Mouse (Mus musculus) gastrocnemius, adult 8-10 months (tissue): ENCODE data around the gene Lrrc2. TPM values are rescaled to one million over a fixed set of nuclear protein-coding genes. Genes with fewer than 3 reads are reported as not detected.
A peak's percentile ranks its signal among the peaks of the same experiment; 100 is the strongest.

Experiments
- DNase-seq, 2 experiments: peaks; one replicate each; pipeline ENCODE4 v3.0.0; 2022; ENCODE audit warnings: low spot score in 2 of 2
- total RNA-seq, 4 experiments: library from RNA; stranded (reverse); gene quantifications; 2 replicates each; pipeline ENCODE4 v1.2.4; 2022

Lrrc2 gene
- total RNA-seq, result 100 to 1,000 TPM in 1 of 4 experiments, 10 to 100 TPM in 3; 84.4 to 106 (median 97.6) TPM

DNA sequence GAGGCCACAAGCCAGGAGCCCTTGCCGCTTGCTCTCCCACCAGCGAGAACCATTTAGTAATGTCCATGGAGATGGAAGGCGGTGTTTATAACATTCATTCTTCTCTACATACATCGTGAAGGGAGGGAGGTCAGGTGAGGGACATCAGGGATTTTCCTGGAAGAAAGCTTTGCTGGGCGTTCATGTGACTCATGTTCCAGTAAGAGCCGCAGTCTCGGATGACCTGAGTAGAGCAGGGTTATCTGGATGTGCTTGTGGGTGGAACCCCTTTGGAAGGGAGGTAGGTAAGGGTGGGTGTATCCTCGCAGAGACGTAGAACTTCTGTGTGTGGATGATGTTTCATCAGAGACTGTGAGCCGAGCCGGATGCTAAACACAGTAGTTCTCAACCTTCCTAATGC is at the start of gene Lrrc2:
Lrrc2 (plus strand) TSS at position 149 of the 400 bp plus-strand sequence.
- no peak for DNase-seq

DNA sequence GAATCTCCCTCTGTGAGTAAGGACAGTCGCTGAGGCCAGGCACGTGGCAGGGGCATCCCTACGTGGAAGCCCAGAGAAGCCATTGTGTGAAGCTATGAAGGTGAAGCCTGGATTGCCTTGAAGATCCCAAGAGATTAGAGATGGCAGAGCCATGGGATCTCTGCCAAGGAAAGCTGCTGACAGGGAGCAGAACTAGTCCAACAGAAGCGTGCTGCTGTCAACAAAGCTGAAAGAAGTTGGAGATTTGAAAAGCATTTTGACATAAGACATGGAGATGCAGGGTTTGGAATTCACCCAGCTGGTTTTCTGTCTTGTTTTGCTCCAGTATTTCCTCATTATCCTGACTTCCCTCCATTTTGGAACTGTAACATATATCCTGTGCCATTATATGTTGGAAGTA is 49.1 kb upstream of the Lrrc2 start:
- DNase-seq, result no peak

- no peak for DNase-seq
These were observed 44.0 kb upstream of the Lrrc2 start for GRCm38 (mm10) chr9:110907201-110907837.

- no peak for DNase-seq
These were observed 43.3 kb upstream of the Lrrc2 start for GRCm38 (mm10) chr9:110907838-110908630.

DNA sequence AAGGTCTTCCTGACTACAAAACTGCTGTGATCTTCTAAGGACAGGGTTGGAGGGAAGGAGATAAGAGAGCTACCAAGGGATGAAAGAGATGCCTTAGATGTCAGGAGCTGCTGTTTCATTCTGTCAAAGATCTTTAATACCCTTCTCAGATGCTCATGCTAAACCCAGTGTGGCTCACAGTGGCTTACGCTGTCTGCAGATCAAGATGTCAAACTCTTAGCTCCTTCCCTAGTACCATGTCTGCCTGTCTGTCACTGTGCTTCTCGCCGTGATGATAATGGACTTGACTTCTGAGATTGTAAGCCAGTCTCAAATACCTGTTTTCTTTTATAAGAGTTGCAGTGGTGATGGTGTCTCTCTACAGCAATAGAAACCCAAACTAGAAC is 42.7 kb upstream of the Lrrc2 start:
- DNase-seq, result no peak

DNA sequence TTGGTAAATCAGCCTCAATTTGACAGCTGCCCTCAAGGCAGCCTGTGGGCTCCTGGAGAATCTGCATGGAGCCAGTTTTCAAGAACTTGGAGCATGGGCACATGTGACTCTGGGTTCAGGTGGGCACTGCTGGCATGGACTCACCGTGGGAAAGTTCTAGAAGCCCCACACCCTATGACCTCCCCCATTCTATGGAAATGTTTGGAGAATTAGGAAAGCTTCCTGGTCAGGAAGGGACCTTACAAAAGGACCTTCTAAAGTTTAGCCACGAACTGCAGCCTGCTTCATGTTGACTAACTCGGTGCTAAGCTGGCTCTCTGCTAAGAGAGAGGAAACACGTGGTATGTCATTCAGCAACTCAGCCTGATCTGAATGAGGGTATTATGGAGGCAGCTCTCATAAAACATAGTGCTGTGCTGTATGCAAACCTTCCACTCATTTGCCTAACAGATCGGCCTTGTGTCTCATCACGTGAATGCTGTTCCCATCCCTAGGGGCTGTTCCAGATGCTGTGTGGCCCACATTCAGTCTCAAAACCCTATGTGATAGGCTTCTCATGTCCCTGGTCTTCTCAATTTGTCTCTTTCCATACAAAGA is 41.9 kb upstream of the Lrrc2 start:
- DNase-seq, result no peak

- no peak for DNase-seq
These were observed 36.6 kb upstream of the Lrrc2 start for GRCm38 (mm10) chr9:110914631-110915236.

DNA sequence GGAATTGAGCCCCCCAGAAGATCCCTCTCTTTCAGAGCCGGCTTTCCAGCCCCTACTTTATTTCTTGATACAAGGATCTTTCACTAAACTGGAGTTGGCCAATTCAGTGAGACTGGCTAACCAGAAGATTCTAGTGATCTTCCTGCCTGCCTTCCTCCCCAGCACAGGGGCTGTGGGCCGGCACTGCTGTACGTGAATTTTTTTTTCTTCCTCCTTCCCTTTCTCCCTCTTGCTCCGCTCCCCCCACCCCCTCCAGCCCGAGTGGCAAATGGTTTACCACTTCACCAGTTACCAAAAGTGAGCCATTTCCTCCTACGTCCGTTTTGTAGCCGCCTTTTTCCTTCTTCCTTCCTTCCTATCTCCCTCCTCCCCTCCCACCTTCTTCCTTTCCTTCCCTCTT is 35.9 kb upstream of the Lrrc2 start:
- DNase-seq, result no peak

GRCm38 (mm10) chr9:110916786-110917185 is 34.6 kb upstream of the Lrrc2 start, which contains the start of gene Fam240a:
Fam240a (minus strand) TSS chr9:110916861.
- no peak for DNase-seq

GRCm38 (mm10) chr9:110920665-110921419 is 30.5 kb upstream of the Lrrc2 start:
- no peak for DNase-seq

DNA sequence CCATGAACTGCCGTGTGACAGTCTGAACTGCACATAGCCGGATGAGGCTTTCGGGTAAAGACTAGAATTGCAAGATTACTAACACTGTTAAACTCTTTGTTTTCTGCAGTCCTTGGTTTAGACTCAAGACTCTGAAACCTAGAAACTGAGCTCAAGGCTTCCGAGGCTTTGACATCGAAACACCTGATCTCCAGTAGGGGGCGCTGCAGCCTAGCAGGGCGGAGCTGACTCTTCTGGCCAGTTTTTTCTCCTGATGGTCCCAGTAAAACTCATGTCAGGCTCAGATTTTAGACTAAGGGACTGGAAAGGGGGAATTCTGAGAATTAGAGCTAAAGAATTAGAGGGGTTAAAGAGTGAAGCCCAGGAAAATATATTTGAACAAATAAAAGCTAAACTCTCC is 28.6 kb upstream of the Lrrc2 start:
- peak; percentile 51 to 57 for DNase-seq

GRCm38 (mm10) chr9:110931573-110931972 is 19.8 kb upstream of the Lrrc2 start:
- no peak for DNase-seq

GRCm38 (mm10) chr9:110933850-110934437 is 17.4 kb upstream of the Lrrc2 start:
- no peak for DNase-seq

DNA sequence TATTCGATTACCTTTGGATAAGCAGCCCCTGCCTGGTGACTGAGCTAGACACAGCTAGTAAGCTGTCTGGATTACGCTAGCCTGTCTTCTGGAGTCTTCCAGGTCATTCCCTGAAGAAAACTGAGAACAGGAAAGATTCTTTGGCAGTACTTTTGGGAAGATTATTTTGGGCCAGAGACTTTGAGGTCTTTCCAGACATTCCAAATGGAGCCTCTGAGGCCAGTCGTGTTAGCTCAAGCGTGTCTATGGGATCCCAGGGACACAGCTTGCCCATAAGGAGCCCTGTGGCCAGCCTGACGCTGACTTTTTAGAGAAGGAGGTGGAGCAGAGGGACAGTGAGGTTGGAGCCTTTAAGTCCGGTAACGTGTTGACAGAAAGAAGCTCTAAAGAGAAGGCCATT is 15.4 kb upstream of the Lrrc2 start:
- DNase-seq, result no peak

DNA sequence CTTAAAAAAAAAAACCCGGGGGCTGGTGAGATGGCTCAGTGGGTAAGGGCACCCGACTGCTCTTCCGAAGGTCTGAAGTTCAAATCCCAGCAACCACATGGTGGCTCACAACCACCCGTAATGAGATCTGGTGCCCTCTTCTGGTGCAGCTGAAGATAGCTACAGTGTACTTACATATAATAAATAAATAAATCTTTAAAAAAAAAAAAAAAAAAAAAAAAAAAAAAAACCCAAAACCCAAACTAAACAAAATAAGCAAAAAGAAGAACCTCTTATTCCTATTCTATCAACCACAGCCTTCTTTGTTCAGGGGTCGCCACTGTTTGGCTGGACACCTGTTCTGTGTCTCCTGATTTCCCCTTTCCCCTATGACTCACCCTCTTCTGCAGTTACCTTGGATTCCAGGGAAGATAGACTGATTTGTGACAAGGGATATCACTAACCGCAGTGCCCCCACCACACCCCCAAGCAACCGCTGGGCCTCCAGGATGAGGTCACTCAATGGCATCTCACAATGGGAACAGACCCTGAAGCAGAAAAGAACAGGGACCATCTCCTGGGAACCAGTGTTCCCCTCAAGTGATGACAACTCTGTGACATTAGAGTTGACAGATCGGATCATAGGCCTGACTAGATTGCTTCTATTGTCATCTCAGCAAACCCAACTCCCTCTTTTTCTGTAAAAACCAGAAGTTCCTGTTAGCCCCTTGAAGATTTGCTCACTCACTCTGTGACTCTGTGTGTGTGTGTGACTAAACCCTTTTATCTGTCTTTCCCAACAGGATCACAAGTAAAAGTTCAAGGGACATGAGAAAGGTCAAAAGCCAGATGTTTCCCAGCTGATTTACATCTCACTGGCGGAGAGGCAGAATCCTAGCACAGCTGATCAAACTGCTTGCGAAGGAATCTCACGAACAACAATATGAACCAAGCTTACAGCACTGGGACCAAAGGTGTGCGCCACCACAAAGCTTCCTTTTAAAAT is 13.5 kb upstream of the Lrrc2 start:
- no peak for DNase-seq

DNA sequence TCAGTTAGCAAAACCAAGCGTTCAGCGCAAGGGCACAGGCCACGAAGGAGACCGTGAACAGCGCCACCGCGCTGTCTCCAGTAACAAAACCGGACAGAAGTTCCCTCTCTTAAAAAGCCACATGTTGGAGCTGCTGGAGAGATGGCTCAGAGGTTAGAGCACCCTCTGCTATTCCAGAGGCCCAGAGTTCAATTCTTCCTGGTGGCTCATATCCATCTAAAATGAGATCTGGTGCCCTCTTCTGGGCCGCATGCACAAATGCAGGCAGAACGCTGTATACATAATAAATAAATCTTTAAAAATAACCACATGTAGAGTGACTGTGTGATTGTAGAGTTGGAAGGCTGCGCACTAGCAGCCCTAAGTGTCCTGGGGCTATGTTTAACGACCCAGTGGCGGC is 7.1 kb upstream of the Lrrc2 start:
- DNase-seq, result no peak

GRCm38 (mm10) chr9:110945343-110945742 is 6.0 kb upstream of the Lrrc2 start:
- DNase-seq, result no peak

DNA sequence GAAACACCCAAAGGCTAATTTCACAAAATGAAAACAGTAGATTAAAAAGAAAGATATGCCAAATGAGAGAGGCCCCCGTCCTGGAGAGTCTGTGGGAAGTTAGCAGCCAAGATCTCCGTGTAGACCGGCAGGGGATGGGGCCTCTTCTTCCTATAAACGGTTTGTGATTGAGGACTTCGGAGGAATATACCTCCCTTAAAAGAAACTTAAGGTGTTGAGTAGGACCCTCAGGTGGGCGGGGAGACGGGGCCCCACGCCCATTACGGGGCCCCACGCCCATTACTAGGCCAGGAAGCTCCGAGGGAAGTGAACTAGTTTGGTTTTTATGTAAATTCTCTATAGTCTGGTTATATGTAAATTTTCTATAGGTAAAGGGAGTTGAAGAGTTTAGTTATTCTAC is 5.4 kb upstream of the Lrrc2 start, which contains the start of gene Tdgf1:
Tdgf1 (minus strand) TSS at position 233 of the 400 bp plus-strand sequence.
- no peak for DNase-seq

- DNase-seq, result no peak
These were observed 4.7 kb upstream of the Lrrc2 start for GRCm38 (mm10) chr9:110946548-110947044.
